Mouse (Mus musculus) right cerebral cortex, postnatal 14 days (tissue): ENCODE measurements around the gene Filip1.
A peak's percentile ranks its signal among the peaks of the same experiment; 100 is the strongest.

ENCODE experiments used
- DNase-seq: peaks from one replicate; pipeline ENCODE4 v3.0.0; 2022

The Filip1 gene

DNA sequence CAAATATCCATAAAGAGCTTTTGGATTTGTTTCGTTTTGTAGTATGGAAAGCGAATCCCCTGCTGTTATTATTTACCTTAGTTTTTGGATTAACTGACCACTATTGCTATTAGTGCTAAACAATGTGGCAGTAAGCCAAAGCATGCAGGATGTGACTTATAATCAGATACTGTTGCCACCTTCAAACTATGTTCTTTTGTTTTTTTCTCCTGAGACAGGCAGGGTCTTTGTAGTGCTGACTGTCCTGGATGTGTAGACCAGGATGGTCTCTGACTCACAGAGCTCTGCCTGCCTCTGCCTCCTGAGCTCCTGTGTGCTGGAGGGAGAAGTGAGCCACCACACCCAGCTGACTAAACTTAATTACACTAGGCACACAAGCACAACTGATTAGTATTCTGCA lies 33.4 kb downstream of the Filip1 start:
- DNase-seq, result no peak

DNA sequence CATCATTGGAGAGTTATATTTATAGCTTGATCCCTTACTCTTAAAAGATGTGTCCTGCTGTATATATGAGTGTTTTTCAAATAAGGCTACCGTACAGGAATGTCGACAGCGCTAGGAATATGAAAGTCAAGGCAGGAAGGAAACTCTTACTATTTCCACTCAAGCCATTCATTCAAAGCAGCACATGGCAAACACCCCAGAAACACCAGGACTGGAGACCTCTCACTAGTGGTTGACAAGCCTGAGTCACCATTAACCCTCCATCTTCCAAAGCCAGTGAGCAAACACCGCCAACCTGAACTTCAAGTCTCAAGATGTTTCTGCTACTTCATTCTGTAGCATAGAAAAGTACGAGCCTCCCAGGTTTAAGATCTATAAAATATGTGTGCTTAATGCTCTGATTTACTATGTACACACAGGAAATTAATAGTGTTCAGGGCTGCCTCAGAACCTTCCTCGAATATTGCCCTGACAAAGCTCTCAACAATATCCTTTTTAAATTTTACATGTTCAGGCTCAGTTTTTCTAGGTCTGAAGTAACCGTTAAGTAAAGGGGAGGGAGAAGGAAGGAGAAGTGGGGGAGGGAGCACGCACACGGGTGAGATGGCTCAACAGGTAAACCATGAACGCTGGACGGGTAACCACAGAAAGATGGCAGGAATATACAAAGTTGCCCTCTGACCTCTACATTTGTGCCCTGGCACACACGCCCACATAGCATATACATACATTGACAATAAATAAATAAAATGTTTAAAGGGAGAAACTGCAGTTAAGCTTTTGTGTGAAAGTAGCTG lies 34.2 kb downstream of the Filip1 start:
- DNase-seq, result no peak

DNA sequence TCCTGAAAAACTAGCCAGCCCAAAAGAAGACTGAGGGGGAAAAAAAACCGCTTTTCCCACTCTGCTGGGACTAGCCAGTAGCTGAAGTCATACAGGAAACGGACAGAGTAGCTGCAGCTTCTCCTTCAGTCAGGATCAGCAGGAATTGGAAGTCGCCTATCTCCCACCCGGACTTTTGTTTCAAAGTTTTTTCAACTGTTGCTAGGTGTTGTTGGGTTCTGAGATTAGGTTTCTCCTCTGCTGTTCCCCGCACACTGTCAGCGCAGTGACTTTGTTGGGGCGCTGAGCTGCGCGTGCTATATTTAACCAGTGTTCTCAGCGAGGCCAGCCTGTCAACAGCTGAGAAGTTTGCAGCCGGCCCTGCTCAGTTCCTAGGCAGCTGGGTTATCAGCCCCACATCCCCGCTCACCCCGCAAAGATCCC lies 35.1 kb downstream of the Filip1 start:
- peak; percentile 14 for DNase-seq

DNA sequence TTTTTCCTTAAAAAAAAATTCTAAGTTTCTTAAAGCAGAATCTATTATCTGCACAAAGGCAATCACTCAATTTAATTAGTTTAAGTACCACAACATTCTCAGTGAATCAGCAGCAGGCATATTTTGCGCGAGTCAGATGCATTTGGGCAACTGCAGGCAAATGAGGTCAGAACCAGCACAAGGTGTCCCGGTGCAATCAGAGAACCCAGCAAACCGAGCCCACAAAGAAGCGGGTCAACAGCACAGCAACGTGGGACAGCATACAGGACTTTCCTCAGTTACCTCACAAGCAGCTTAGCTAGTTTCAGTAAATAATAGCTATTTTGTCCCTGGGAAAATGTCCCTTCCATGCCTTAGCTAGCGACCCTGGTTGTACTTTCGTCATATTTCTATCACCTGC lies 35.9 kb downstream of the Filip1 start:
- no peak for DNase-seq

DNA sequence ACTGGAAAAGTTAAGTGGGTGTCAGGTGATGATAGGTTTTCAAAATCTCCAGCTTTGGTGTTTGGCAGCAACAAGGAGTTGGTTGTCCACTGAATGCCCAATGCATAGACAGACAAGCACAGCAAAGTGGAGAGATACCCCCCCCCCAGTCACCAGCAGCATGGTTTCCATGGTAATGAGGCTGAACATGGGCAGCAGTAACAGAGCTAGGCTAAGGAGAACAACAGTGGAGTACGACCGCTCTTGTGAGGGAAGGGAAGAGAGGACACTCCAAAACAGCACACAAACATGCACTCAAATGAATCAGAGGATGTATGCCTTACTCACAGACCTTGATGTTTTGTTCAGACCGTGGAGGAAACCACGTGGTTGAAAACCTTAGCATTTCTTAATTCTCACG lies 37.5 kb downstream of the Filip1 start:
- no peak for DNase-seq

DNA sequence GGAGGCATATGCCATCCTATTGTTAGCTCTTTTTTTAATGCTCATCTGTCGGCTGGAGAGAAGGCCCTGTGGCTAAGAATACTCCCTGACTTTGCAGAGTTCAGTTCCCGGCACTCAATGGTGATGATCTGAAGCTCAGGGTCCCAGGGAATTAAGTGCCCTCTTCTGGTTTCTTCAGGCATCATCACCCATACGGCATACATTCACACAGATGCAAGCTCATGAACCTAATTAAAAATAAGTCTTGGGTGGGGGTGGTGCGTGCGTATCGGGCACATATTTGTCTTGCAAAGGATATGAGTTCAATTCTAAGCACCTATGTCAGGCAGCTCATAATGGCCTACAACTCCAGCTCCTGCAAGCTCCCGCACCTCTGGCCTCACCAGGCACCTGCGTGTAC lies 39.1 kb downstream of the Filip1 start:
- no peak for DNase-seq

DNA sequence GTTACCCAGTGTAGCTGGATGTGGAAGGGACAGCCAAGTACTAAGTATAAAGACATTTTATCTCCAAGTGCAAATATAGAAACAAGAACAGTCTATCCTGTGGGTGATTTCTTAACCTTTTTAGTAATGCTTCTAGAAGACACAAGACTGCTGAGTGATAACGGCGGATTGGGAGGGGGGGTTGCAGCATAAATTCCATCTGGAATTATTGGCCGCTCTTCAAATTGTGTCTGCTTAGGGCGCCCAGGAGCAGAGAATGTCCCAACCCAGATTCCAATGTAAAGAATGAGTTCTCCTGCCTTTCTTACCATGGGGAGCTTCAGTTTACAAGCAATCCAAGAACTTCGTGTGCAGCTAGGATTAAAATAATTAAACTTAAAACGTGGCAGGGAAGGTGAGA lies 39.9 kb downstream of the Filip1 start:
- no peak for DNase-seq

DNA sequence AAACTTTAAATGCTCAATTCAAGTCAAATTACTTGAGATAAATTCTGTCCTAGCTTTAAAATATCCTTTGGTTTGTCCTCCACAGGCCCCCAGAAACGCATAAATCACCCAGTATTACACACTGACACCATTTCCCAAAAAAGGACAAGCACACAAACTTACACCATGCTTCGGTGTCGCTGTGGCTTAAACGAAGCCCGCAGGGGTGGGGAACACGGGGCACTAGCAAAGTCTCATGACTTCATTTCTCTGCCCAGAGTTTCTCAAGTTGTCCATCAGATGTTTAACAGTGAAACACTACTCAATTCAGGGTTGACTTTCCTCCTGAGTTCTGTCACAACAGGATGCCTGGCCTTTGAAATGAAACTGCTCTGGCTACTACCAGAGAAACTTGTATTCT lies 41.0 kb downstream of the Filip1 start:
- DNase-seq, result no peak

DNA sequence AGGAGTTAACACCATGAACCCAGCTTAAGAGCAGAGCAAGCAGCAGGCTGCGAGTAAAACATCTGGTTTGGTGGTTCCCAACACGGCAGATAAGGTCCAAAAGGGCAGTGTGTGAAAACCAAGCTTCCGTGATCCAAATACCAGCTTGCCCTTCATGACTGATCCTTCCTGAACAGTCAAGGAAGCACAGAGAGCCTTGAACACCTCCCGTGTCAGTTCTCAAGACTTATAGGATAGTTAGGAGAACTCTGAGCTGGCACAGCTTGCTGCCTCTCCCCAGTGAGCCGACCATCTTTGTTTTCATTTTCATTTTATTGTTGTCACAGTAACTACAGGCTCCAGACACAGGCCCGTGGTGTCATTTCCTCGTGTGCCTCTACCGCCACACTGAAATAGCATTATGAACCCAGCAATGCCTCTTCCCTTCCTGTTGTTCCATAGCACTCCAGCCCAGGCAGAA lies 42.0 kb downstream of the Filip1 start:
- DNase-seq, result no peak

DNA sequence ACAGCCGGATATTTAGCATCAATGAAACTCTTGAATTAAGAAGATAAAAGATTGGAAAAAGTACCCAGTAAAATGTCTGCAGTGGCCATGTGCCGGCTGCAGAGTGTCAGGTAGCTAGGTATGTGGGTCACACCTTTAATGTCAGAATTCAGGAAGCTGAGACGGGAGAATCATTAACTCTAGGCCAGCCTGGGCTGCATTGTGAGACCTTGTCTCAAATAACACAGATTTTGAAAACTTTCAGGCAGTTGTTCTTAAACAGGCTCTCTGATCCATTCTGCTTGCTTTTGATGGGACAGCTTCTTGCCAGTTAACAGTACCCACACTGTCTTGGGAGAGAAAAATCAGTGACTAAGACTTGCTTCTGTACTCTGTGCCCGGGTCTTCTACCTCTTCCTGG lies 43.1 kb downstream of the Filip1 start:
- no peak for DNase-seq

DNA sequence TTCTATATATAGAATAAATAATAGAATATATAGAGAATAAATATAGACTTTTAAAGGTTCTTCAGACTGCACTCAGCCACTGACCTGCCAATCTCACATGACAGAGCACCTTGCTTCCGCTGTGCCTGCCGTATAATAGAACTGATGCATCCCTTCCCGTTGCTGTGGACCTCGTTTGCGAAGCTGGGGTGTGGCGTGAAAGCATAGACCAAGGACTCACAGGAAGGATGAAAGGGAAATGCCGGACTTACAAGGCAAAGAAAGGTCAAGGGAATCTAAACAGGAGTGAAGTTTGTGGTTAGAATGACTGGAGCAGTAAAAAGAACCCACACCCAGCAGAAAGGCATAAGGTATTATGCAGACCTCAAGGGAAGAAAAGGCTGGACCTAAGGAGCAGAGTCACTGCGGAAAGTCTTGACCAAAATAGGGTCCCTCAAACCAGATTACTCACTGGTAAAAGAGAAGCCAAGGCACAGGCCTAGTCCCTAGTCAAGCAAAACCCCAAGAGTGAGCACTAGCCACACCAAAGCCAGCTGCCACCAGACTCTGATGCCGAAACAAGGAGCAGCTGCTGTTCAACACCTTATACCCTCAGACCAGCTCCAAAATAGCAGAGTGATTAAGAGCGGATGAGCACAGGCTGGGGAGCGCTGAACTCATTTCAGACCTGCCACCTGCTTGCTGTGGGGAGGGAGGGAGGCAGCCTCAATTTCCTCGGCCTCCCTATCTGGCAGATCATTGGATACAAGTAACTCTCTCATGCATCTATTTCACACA lies 45.8 kb downstream of the Filip1 start:
- no peak for DNase-seq

DNA sequence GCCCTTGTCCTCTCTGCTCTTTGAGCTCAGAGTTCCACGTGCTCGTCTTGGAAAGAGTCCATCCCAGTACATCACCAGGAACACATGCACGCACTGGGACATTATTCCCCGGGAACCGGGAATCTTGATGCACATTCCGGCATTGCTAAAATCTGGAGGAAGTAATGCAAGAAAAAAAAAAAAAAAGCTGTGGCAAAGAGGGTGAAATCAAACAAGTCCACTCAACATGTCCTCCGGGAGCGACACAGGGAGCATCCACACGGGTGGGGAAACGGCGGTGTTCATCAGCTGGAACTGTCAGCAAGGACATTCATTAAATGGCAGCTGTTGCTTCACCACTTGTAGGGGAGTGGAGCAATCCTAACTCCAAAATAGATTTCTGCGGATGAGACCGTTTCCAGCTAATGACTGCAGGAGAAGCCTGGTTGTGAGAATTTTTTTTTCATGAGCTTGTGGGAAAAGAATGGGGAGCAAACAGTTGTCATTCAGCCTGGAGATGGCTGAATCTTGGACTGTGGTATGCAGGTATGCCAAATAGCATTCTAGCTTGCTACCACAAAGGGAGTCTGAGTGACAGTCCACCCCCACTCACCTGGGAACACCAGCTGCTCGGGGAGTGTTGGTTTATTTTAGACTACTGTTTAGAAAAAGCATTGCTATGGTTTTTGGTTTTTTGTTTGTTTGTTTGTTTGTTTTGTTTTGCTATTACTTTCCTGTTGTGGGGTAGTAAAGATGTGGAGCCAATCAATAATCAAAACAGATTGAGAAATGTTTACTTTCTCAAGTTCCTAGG lies 46.9 kb downstream of the Filip1 start:
- DNase-seq, result no peak

DNA sequence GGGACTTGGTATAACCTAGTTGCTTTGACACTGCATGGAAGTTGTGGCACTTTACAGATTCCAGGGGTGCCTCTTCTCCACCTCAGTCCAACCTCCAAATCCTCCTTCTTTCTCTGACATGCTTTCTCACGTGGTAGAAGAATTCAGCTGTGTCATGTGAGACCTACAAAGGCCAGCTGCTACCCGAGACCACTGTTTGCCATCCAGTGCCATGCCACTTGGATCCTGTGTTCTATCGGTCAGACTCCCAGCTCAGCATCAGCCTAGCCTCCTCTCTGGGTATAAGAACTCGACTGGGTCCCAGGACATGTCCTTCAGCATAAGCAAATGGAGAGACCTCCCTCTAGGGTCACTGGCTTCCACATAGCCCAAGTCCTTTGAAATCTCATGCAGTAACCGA lies 47.6 kb downstream of the Filip1 start:
- DNase-seq, result no peak

DNA sequence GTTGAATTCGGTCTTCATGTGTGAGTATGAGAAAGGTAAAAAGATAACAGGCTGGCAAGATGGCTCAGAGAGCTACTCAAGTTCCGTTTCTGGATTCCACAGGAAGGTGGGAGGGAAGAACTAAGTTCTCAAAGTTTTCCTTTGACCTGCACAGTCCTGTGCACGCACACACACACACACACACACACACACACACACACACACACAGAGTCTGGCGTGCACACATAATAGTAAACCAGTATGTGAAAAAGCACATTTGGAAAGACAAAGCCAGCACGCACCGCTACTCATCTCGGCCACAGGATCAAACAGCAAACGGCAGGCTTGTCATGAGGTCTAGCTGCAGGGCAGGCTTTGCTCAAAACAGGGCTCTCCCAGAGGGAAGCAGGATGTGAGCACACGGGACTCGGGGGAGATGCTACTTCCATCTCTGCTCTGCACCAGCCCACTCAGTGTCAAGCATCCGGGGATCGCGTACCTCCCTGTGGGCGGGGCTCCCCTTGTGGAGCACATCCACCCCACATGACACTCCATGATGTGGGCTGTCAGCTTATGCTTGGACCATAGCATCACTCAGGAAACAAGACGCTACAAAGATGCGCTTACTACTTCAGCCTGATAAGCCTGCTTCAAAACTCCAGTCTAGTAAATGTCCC lies 50.9 kb downstream of the Filip1 start:
- peak; percentile 17 for DNase-seq

DNA sequence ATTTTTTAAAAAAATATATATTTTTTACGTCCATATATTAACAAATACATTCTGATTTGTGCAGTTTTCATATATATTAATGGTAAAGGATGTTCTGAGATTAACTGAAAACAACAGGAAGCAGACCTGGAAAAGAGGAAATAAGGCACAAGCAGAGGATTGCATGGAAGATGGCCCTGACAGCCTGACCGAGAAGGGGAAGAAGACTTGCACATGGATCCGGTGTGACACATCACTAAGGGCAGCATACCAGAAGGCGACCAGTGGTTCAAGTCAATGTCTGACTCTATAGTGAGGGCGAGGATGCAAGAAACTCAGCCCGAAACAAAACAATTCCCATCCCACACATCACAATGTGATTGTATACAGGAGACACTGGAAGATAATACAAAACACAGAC lies 52.2 kb downstream of the Filip1 start:
- no peak for DNase-seq

DNA sequence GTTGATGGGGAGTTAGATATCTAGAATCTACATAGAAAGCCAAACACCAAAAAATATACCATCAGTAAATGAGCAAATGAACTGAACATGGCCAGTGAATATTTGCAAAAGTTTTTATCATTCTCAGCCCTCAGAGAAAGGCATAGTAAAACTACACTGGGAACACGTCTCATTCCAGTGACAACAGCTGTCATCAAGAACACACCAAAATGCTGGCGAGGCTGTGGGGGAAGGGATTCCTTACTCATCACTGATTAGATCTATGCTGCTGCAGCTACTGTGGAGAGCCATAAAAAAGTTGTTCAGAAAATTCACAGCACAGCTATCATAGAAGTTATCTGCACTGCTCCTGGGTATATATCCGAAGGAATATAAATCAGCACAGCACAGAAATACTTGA lies 54.3 kb downstream of the Filip1 start:
- no peak for DNase-seq

DNA sequence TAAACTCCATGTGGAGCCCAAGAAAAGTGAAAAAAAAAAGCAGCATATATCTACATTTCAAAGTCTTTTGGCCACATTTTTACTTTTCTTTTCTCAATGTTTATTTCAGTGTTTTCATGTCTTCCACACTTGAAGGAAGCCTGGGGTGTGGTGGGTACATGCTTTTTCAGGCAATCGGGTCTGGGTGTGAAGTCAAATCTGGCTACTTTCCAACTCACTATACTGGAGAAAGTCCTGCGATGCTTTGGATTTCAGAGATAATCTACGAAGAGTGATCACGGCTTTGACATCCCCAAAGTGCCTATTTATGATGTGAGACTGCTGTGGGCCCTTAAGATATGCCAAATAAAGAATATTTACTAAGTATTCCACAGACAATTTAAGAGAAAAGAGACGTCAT lies 57.7 kb downstream of the Filip1 start:
- DNase-seq, result no peak

DNA sequence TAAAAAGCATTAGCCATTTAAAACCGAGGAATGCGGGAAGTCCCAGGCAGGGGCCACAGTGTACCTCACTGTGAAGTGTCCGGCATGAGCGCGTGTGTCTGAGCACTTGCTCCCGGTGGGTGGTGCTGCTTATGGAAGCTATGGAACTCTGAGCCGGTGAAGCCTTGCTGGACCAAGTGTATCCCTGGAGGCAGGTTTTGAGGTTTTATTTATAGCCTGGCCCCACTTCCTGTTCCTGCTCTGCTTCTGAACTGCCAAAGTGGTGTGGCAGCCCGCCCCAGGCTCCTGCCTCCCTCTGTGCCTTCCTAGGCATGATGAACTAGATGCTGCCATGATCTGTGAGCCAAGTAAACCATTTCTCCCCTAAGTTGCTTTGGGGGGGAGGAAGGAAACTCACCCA lies 60.7 kb downstream of the Filip1 start:
- no peak for DNase-seq

DNA sequence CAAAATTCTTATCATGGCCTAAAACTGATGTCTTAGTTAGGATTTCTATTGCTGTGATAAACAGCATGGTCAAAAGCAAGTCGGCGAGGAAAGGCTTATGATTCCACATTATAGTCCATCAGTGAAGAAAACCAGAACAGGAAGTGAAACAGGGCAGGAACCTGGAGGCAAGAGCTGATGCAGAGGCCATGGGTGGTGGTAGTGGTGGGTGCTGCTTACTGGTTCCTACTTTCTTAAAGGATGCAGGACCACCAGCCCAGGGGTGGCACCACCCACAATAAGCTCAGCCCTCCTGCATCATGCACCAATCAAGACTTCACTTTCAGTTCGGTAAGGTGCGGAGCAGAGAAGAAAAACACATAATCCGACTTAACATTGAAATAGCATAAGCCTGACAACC lies 61.3 kb downstream of the Filip1 start:
- no peak for DNase-seq

DNA sequence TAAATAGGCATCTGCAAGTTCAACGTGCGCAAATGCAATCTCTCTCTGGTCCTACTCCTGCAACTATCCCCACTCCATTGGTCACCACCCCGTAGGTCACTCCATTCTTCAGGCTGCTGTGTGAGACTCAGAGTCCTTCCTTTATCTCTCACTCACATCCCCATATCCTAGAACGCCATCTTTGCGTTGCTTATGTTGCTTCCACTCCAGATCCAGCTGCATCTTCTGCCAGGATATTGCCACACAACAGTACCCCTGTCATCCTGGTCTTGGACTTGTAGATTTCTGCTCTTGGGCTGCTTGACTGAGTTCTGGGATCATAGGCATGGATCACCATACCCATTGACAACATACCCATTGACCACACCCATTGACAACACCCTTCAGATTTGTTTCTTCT lies 62.0 kb downstream of the Filip1 start:
- no peak for DNase-seq

DNA sequence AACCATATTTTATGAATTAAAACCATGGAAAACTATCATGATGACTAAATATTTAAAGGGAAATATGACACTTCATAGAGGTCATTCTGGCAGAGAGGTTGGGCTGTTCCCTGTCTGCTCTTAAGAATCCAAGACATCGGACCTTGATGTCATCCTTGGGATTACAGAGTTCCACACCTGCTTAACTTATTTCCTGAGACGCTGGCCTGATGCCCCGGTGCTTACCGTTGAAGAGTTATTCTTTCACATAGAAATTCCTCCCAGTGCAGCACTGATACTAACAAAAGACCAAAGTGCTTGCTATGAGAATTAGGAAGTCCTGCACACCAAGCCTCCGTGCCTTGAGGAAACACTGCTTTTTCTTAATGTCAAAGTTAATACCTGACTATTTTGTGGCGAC lies 62.6 kb downstream of the Filip1 start:
- DNase-seq, result no peak

DNA sequence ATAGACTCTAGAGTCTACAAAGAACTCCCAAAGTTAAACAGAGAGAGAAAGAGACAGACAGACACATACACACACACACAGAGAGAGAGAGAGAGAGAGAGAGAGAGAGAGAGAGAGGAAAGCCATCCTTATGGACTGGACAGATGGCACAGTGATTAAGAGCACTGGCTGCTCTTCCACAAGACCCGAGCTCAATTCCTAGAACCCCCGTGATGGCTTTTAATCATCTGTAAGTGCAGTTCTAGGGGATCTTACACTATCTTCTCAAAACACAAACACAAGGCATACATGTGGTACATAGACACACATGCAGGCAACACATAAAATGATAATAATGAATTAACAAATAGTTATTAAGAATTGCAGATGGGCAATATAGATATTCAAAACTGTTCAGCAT lies 64.3 kb downstream of the Filip1 start:
- DNase-seq, result no peak

DNA sequence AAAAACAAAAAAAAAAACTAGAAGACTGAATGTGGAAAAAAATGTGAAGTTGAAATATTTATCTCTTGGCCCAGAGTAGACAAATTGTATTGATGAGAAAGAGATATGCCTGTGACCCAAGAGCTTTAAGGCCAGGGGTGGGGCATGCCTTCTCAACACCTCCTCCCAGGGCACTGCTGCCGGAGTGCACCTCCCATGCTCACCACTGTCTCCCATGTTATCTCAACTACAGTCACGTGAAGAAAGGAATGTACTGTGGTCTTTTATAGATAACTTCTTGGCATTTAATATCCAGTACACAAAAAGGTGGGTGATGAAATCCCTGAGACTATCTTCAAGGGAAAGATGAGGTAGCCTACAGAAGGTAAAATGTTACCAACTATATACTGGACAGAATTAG lies 64.7 kb downstream of the Filip1 start:
- DNase-seq, result no peak
